Mouse (Mus musculus): ENCODE measurements at regions not wholly inside any gene's neighbourhood (a gene's known extent, or its start where the extent isn't known, plus 50 kb on each side); places are given as distances from the start of the nearest gene placed in this dataset.

DNA sequence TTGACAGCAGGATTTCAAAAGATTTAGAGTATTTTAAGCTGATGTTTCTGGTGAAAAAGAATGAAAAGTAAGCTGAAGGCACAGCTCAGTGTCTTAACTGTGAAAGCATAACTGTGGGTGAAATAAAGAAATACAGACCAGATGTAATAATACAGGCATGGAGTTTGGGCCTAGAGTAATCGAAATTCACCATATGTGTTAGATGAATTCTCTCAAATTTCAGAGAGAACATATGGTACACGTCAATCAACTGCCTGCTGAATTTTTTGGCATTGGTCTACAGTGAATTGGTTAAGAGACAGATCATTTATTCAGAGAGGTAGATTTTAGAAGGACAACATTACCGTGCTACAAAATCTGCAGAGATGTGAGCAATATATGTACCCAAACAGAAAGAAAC is 357.3 kb upstream of the Alcam start:
- no peak overlapping the region for H3K4me2 ChIP-seq (replicated peaks; ENCODE audit: low read depth)
- no peaks in the 10 kb centered on the region for H3K27me3 ChIP-seq (replicated peaks; ENCODE audit: control insufficient read depth, insufficient read depth, low read length)
- H3K9me3 ChIP-seq (ENCODE audit: control insufficient read depth) = no peaks in the 10 kb centered on the region
- TF ChIP-seq CTCF (IDR thresholded peaks at IDR 0.05; ENCODE audit: low read depth) = no peak
- WGBS = 74% methylated on average over 3 of the region's 3 CpGs
- no peak overlapping the region for H3K9ac ChIP-seq (ENCODE audit: low read depth, low read length)
- H3K36me3 ChIP-seq (ENCODE audit: control insufficient read depth, insufficient read depth) = no peaks in the 10 kb centered on the region
- no peak overlapping the region for H3K4me3 ChIP-seq (ENCODE audit: low read depth, low read length)
- no peak overlapping the region for H3K27ac ChIP-seq (ENCODE audit: low read depth, low read length)
- ATAC-seq = no peak
- no peaks in the 10 kb centered on the region for H3K4me1 ChIP-seq (replicated peaks; ENCODE audit: control insufficient read depth, insufficient read depth, low read length)

DNA sequence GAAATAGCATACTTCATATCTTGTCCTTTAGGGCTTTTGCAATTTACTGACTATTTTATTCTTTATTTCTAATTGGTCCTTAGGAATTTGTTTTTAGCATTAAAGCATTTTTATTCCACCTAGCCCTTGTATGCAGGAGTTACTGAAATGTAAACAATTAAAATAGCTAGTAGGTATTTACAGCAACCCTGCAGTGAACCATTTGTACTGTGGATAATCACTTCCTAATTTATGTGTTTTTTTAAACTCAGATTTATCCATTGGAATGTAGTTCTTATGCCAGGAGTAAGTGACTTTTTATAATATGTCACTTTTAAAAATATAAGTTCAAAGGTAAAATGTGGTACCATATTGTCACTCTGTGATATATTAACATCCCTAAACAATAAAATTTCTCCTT is 350.5 kb upstream of the Alcam start:
- no peak for ATAC-seq

DNA sequence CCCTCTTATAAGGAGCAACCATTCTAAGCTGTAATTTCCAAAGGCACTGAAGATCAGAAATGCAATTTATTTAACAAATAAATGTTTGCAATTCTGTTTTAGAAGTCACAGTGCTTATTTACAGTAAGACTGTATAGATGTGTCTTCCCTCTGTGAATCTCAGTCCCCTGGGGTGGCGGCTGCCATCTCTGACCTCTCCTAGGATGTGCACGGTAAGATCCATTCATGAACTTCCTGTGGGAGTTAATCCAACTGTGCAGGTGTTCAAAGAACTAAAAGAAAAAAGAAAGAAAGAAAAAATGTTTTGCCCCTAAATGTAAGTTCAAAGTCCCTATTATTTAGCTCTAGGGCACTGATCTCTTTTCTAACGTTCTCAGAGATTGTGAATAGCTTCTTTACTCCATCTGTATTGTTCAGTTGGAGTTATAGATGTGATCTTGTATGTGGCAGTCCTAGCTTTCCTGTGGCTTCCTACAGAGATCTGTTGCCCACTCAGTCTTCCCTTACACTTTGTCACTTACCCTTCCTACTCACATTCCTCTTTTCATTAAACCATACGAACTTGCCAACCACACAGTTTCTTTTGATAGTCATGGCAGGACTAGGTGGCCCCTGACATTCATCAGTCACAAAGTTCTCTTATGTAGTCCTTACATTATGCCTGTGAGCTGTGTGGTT is 346.0 kb upstream of the Alcam start:
- no peak overlapping the region for H3K9ac ChIP-seq (ENCODE audit: low read depth, low read length)
- no peaks in the 10 kb centered on the region for H3K9me3 ChIP-seq (ENCODE audit: control insufficient read depth)
- no peak for ATAC-seq
- no peaks in the 10 kb centered on the region for H3K36me3 ChIP-seq (ENCODE audit: control insufficient read depth, insufficient read depth)
- no peaks in the 10 kb centered on the region for H3K27me3 ChIP-seq (replicated peaks; ENCODE audit: control insufficient read depth, insufficient read depth, low read length)
- H3K4me3 ChIP-seq (ENCODE audit: low read depth, low read length) = no peak overlapping the region
- WGBS = 76% methylated on average over 4 of the region's 4 CpGs
- H3K4me1 ChIP-seq (replicated peaks; ENCODE audit: control insufficient read depth, insufficient read depth, low read length) = no peaks in the 10 kb centered on the region
- H3K4me2 ChIP-seq (replicated peaks; ENCODE audit: low read depth) = no peak overlapping the region
- no peak overlapping the region for H3K27ac ChIP-seq (ENCODE audit: low read depth, low read length)
- no peak for TF ChIP-seq CTCF (IDR thresholded peaks at IDR 0.05; ENCODE audit: low read depth)

More for the DNA sequence above, 350.5 kb upstream of the Alcam start:
- Histone ChIP-seq H3K27me3 (replicated peaks; ENCODE audit: control insufficient read depth, insufficient read depth, low read length) (no peaks in the 10 kb centered on the region), H3K4me3 (ENCODE audit: low read depth, low read length) (no peak overlapping the region), H3K36me3 (ENCODE audit: control insufficient read depth, insufficient read depth) (no peaks in the 10 kb centered on the region), H3K4me2 (replicated peaks; ENCODE audit: low read depth) (no peak overlapping the region), H3K27ac (ENCODE audit: low read depth, low read length) (no peak overlapping the region), H3K4me1 (replicated peaks; ENCODE audit: control insufficient read depth, insufficient read depth, low read length) (no peaks in the 10 kb centered on the region), H3K9me3 (ENCODE audit: control insufficient read depth) (no peaks in the 10 kb centered on the region), H3K9ac (ENCODE audit: low read depth, low read length) (no peak overlapping the region)
- TF ChIP-seq CTCF (IDR thresholded peaks at IDR 0.05; ENCODE audit: low read depth) = no peak

DNA sequence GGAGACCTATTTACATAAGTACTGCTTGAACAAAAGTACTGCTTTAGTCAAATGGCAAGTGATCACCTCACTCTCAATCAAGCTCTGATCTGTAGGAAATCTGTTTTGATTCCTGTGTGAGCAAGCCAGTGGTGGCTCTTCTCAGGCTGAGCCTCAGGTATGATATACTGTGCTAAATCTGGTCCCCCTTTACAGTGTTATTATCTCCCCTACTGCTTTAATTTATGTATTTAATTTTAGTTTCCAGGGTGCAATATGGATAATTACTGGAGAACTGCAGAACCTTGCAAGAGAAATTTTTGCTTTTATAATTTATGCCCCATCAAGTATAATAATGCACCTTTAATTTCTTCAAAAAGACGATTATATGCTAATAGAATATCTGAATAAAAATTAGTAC is 341.3 kb upstream of the Alcam start:
- Histone ChIP-seq H3K9me3 (ENCODE audit: control insufficient read depth) (no peaks in the 10 kb centered on the region), H3K4me2 (replicated peaks; ENCODE audit: low read depth) (no peak overlapping the region), H3K36me3 (ENCODE audit: control insufficient read depth, insufficient read depth) (no peaks in the 10 kb centered on the region), H3K9ac (ENCODE audit: low read depth, low read length) (no peak overlapping the region), H3K4me3 (ENCODE audit: low read depth, low read length) (no peak overlapping the region), H3K27ac (ENCODE audit: low read depth, low read length) (no peak overlapping the region), H3K4me1 (replicated peaks; ENCODE audit: control insufficient read depth, insufficient read depth, low read length) (no peaks in the 10 kb centered on the region), H3K27me3 (replicated peaks; ENCODE audit: control insufficient read depth, insufficient read depth, low read length) (no peaks in the 10 kb centered on the region)
- no peak for TF ChIP-seq CTCF (IDR thresholded peaks at IDR 0.05; ENCODE audit: low read depth)
- no peak for ATAC-seq
- WGBS = 76% methylated on average over 1 of the region's 1 CpGs

DNA sequence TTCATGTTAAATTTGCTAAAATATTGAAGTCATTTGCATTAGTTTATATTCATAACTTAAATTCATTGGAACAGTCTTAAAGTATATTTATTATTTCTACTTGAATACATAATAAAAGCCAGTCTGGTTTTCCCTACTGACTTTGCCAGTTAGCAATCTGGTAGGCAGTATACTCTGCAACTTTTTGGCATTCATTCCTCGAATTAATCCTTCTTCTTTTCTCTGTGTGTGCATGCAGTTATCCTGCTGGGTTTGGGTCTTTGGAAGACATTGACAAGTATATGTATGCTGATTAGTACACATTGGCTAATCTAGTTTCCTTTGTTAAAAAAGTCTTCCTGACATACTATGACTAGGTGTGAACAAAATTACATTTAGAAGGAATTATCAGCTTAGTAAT is 336.1 kb upstream of the Alcam start:
- H3K4me3 ChIP-seq (ENCODE audit: low read depth, low read length) = no peak overlapping the region
- no peaks in the 10 kb centered on the region for H3K36me3 ChIP-seq (ENCODE audit: control insufficient read depth, insufficient read depth)
- H3K4me2 ChIP-seq (replicated peaks; ENCODE audit: low read depth) = no peak overlapping the region
- no peaks in the 10 kb centered on the region for H3K27me3 ChIP-seq (replicated peaks; ENCODE audit: control insufficient read depth, insufficient read depth, low read length)
- H3K9me3 ChIP-seq (ENCODE audit: control insufficient read depth) = no peaks in the 10 kb centered on the region
- no peak overlapping the region for H3K9ac ChIP-seq (ENCODE audit: low read depth, low read length)
- TF ChIP-seq CTCF (IDR thresholded peaks at IDR 0.05; ENCODE audit: low read depth) = no peak
- WGBS = 61% methylated on average over 1 of the region's 1 CpGs
- no peaks in the 10 kb centered on the region for H3K4me1 ChIP-seq (replicated peaks; ENCODE audit: control insufficient read depth, insufficient read depth, low read length)
- ATAC-seq = no peak
- no peak overlapping the region for H3K27ac ChIP-seq (ENCODE audit: low read depth, low read length)

DNA sequence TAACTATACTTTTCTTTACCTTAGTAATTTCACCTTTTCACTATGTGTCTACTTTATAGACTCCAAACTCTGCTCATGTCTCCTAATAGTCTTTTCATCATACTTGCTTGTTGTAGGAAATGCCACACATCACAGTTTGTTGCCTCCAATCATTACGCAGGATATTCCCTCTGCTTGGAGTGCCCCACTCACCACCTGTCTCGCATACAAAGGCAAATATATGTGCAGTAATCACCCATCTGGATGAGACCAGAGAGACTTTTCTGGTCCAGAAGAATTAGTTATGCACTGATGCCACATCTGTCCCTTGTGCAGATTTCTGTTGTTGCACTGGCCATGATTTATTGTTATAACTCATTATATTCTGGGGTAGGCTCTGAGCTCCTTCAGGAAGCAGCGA is 293.9 kb upstream of the Alcam start:
- no peaks in the 10 kb centered on the region for H3K36me3 ChIP-seq (ENCODE audit: control insufficient read depth, insufficient read depth)
- 90% methylated on average over 3 of the region's 3 CpGs for WGBS
- no peak overlapping the region for H3K27ac ChIP-seq (ENCODE audit: low read depth, low read length)

DNA sequence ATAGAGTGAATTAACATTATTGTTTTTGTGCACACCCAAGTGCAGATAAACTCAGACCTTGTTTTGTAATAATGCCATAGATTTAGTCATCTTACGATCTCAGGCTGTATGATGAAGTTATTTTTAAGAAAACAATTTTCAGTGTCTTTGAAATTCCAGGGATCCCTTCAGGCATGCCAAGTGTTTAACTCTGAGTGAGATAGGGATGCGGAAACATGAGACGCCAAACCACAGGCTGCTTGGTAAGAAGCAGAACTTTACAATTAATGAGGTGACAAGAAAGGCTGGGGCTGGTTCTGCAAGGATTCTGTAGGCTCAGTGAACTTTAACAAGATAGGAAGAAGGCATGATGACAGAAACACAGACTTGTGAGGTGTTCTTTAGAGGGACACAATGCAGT is 292.3 kb upstream of the Alcam start:
- Histone ChIP-seq H3K9me3 (ENCODE audit: control insufficient read depth) (no peaks in the 10 kb centered on the region; the same call in 1 of the 2 replicates), H3K4me1 (replicated peaks; ENCODE audit: control insufficient read depth, insufficient read depth, low read length) (no peaks in the 10 kb centered on the region), H3K9ac (ENCODE audit: low read depth, low read length) (no peak overlapping the region), H3K27ac (ENCODE audit: low read depth, low read length) (no peak overlapping the region), H3K27me3 (replicated peaks; ENCODE audit: control insufficient read depth, insufficient read depth, low read length) (no peaks in the 10 kb centered on the region), H3K36me3 (ENCODE audit: control insufficient read depth, insufficient read depth) (no peaks in the 10 kb centered on the region), H3K4me3 (ENCODE audit: low read depth, low read length) (no peak overlapping the region), H3K4me2 (replicated peaks; ENCODE audit: low read depth) (no peak overlapping the region)
- TF ChIP-seq CTCF (IDR thresholded peaks at IDR 0.05; ENCODE audit: low read depth) = no peak
- ATAC-seq = no peak
- 66% methylated on average over 3 of the region's 3 CpGs for WGBS

More for the DNA sequence above, 293.9 kb upstream of the Alcam start:
- no peak overlapping the region for H3K4me2 ChIP-seq (replicated peaks; ENCODE audit: low read depth)
- no peaks in the 10 kb centered on the region; the same call in 1 of the 2 replicates for H3K9me3 ChIP-seq (ENCODE audit: control insufficient read depth)
- no peaks in the 10 kb centered on the region for H3K4me1 ChIP-seq (replicated peaks; ENCODE audit: control insufficient read depth, insufficient read depth, low read length)
- no peaks in the 10 kb centered on the region for H3K27me3 ChIP-seq (replicated peaks; ENCODE audit: control insufficient read depth, insufficient read depth, low read length)
- no peak for TF ChIP-seq CTCF (IDR thresholded peaks at IDR 0.05; ENCODE audit: low read depth)
- H3K9ac ChIP-seq (ENCODE audit: low read depth, low read length) = no peak overlapping the region
- ATAC-seq = no peak
- H3K4me3 ChIP-seq (ENCODE audit: low read depth, low read length) = no peak overlapping the region

Data from intestine, postnatal 0 days (tissue).